Mouse (Mus musculus): ENCODE measurements around the gene Speer4a. TPM values are rescaled to one million over a fixed set of nuclear protein-coding genes. Genes with fewer than 3 reads are reported as not detected.

Gene Speer4a
- polyA plus RNA-seq (2012; ENCODE audit: low replicate concordance), result not detected in 2 replicates

GRCm38 (mm10) chr5:26039458-26039857 lies at the start of gene Speer4a:
Gene Speer4a, minus strand, starts transcription at chr5:26039558.

GRCm38 (mm10) chr5:26058481-26058880 lies 19.1 kb upstream of the Speer4a start, which contains the start of gene Gm7347:
Gene Gm7347, minus strand, starts transcription at chr5:26058581.

DNA sequence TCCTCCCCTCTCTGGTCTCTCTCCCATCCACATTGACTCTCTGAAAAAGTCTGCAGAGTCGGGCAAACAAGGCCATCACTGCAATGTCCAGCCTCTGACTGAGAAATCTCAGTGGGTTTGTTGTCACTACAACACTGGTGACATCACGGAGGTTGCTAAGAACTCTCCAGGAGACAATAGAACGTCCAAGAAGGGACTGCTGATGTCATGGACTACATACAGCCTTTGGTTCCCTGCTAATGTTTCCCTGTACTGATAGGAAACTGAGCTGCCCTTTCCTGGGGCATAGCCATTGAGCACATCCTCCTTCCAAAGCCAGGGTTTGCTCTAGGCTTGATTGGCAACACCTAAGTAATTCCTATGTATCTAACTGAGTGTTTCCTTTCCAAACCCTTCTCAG lies 16.5 kb downstream of the Speer4a start, which contains the start of gene Gm5862:
Gene Gm5862, minus strand, starts transcription at position 101 of the 400 bp plus-strand sequence.

GRCm38 (mm10) chr5:26004698-26005097 lies 34.7 kb downstream of the Speer4a start, which contains the start of gene Gm1979:
Gene Gm1979, minus strand, starts transcription at chr5:26004798.

GRCm38 (mm10) chr5:25988550-25988949 lies 50.8 kb downstream of the Speer4a start, which contains the start of gene Gm21698:
Gene Gm21698, minus strand, starts transcription at chr5:25988650.

Other genes starting within 250 kb of the Speer4a start
- gene Gm21663, start 97.2 kb downstream of the Speer4a start, polyA plus RNA-seq (2012; ENCODE audit: low replicate concordance), result not detected in 2 replicates
- not detected in 2 replicates for gene Gm21671, start 85.1 kb downstream of the Speer4a start, polyA plus RNA-seq (2012; ENCODE audit: low replicate concordance)
- not detected in 2 replicates for gene Gm21680, start 66.9 kb downstream of the Speer4a start, polyA plus RNA-seq (2012; ENCODE audit: low replicate concordance)
- gene Gm21698, start 50.9 kb downstream of the Speer4a start, polyA plus RNA-seq (2012; ENCODE audit: low replicate concordance), result 0.07 TPM in 1 of 2 replicates, not detected in the other
- not detected in 2 replicates for gene Gm1979, start 34.8 kb downstream of the Speer4a start, polyA plus RNA-seq (2012; ENCODE audit: low replicate concordance)
- gene Gm5862, start 16.6 kb downstream of the Speer4a start, polyA plus RNA-seq (2012; ENCODE audit: low replicate concordance), result 0.17 TPM in 1 of 2 replicates, not detected in the other
- gene Gm7347, start 19.0 kb upstream of the Speer4a start, polyA plus RNA-seq (2012; ENCODE audit: low replicate concordance), result not detected in 2 replicates
- gene Gm10471, start 49.7 kb upstream of the Speer4a start, polyA plus RNA-seq (2012; ENCODE audit: low replicate concordance), result not detected in 2 replicates
- not detected in 2 replicates for gene 5031410I06Rik, start 65.8 kb upstream of the Speer4a start, polyA plus RNA-seq (2012; ENCODE audit: low replicate concordance)
- gene Gm10220, start 81.9 kb upstream of the Speer4a start, polyA plus RNA-seq (2012; ENCODE audit: low replicate concordance), result not detected in 2 replicates
- gene Gm7361, start 218.1 kb upstream of the Speer4a start, polyA plus RNA-seq (2012; ENCODE audit: low replicate concordance), result not detected in 2 replicates

Measured in leukemia stem cell, adult 10-12 weeks (primary cell).